Mouse (Mus musculus) hindbrain, embryonic 12.5 days (tissue): ENCODE data around the gene Tbc1d16. TPM values are rescaled to one million over a fixed set of nuclear protein-coding genes. Genes with fewer than 3 reads are reported as not detected.
A peak's percentile ranks its signal among the peaks of the same experiment; 100 is the strongest.

ENCODE experiments used
- ATAC-seq: fragments of 200-750 bp; cut with Nextera tagmentation; 2 replicates; pipeline ENCODE4 v1.8.0; 2017; ENCODE audit warnings: moderate TSS enrichment; ENCODE audit not compliant: low FRiP score
- H3K27ac ChIP-seq: fragments of 300-500 bp; sonication (generic); 2 replicates; pipeline ENCODE4 v1.5.1; 2016; ENCODE audit warnings: mild to moderate bottlenecking
- H3K27me3 ChIP-seq: fragments of 300-500 bp; sonication (generic); 2 replicates; pipeline ENCODE4 v1.6.1; 2016; ENCODE audit warnings: mild to moderate bottlenecking
- H3K36me3 ChIP-seq: fragments of 300-500 bp; sonication (generic); 2 replicates; pipeline ENCODE4 v1.6.1; 2016; ENCODE audit warnings: mild to moderate bottlenecking
- H3K4me1 ChIP-seq: fragments of 300-500 bp; sonication (generic); 2 replicates; pipeline ENCODE4 v1.6.1; 2016
- H3K4me2 ChIP-seq: fragments of 300-500 bp; sonication (generic); replicated peaks from 2 replicates; pipeline ENCODE4 v1.6.1; 2016; ENCODE audit warnings: mild to moderate bottlenecking
- H3K4me3 ChIP-seq: fragments of 300-500 bp; sonication (generic); 2 replicates; pipeline ENCODE4 v1.5.1; 2016; ENCODE audit warnings: mild to moderate bottlenecking
- H3K9ac ChIP-seq: fragments of 300-500 bp; sonication (generic); 2 replicates; pipeline ENCODE4 v1.6.1; 2016; ENCODE audit warnings: mild to moderate bottlenecking, moderate library complexity
- H3K9me3 ChIP-seq: fragments of 300-500 bp; sonication (generic); replicated peaks from 2 replicates; pipeline ENCODE4 v1.6.1; 2016; ENCODE audit warnings: mild to moderate bottlenecking
- WGBS: fragments of 180-500 bp; shearing (Covaris S2); methylation state at CpG from one replicate; pipeline ENCODE4 v1.1.7; 2016; 5-methylcytosine and 5-hydroxymethylcytosine counted together
- polyA plus RNA-seq: library from polyadenylated mRNA; unstranded; fragments of >200 nt; fragmentation: Nextera tagmentation; extraction: Ambion mirVana; gene quantifications from 2 replicates; pipeline ENCODE4 v1.2.1, GENCODE M21; 2016

Gene Tbc1d16
- polyA plus RNA-seq, 1 experiment from 2014 or later = 36.7 TPM

DNA sequence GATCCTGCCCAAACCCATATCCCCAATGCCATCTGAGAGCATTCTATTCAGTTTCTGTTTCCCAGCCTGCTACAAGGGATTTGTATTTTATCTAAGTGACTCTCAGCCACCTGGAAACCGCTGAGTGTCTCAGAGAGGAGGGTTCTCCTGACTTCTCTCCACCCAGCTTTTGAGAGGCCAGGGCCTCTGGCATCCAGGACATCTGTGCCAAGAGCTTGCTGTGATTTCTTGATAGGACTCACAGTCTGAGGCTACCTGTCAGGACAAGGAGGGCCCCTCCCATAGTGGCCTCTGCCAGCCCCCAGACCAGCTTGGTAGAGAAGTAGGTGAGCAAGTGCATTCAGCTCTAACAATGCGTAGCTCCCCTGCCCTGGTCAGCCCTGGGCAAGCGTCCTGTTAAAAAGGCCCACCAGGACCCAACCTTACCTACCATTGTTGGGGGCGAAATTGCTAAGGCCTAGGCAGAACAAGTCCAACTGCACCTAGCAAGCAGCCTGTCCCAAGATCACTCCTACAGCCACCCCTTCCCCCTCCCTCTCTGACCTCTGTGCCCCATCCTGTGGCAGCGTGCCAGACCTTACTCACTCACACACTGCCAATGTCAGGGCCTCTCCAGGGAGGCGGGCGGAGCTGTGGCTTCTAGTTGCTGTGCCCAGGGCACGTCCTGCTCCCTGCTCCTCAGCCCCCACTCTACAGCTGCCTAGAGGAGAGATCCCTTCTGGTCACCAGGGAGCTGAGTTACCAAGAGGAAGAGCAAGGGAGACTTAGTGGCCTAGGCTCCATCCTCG is 100.4 kb downstream of the Tbc1d16 start:
- no peak overlapping the region for H3K9ac ChIP-seq
- H3K27me3 ChIP-seq = peaks cover 18% of the 10 kb centered on the region
- H3K36me3 ChIP-seq = no peaks in the 10 kb centered on the region
- 0 out of 2 replicates have a peak, but pooled peaks have one; percentile 20 for ATAC-seq
- H3K4me1 ChIP-seq = peaks cover 51% of the 10 kb centered on the region
- H3K9me3 ChIP-seq = peaks cover 3% of the 10 kb centered on the region; the same call in 1 of the 2 replicates
- 59% methylated on average over 9 of the region's 9 CpGs for WGBS
- H3K4me2 ChIP-seq = no peak overlapping the region
- no peak overlapping the region for H3K27ac ChIP-seq
- H3K4me3 ChIP-seq = no peak overlapping the region

DNA sequence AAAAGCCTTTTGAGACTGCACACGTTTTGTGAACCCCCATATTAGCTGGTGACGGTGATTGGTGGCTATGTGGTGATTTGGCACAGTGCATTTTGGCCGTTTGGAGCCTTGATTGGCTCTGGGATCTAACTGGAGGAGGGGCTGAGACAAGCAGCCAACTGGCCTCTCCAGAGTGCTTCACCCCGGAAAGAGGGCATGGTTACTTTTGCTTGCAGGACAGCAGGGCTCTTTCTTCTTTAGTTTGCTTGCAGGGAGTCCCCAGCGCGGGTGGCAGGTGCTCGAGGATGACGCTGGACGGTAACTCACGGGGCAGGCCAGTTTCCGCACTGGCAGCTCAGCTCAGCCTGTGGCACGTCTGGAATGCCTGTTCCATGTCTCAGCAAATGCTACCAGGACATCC is 101.2 kb downstream of the Tbc1d16 start:
- Histone ChIP-seq H3K4me3 (no peak overlapping the region), H3K9ac (no peak overlapping the region), H3K36me3 (no peaks in the 10 kb centered on the region), H3K9me3 (peaks cover 3% of the 10 kb centered on the region; the same call in 1 of the 2 replicates), H3K27me3 (peaks cover 18% of the 10 kb centered on the region), H3K27ac (peak overlapping the region; percentile 32; the same call in 1 of the 2 replicates), H3K4me2 (no peak overlapping the region), H3K4me1 (peaks cover 51% of the 10 kb centered on the region)
- no peak for ATAC-seq
- 44% methylated on average over 12 of the region's 12 CpGs for WGBS

DNA sequence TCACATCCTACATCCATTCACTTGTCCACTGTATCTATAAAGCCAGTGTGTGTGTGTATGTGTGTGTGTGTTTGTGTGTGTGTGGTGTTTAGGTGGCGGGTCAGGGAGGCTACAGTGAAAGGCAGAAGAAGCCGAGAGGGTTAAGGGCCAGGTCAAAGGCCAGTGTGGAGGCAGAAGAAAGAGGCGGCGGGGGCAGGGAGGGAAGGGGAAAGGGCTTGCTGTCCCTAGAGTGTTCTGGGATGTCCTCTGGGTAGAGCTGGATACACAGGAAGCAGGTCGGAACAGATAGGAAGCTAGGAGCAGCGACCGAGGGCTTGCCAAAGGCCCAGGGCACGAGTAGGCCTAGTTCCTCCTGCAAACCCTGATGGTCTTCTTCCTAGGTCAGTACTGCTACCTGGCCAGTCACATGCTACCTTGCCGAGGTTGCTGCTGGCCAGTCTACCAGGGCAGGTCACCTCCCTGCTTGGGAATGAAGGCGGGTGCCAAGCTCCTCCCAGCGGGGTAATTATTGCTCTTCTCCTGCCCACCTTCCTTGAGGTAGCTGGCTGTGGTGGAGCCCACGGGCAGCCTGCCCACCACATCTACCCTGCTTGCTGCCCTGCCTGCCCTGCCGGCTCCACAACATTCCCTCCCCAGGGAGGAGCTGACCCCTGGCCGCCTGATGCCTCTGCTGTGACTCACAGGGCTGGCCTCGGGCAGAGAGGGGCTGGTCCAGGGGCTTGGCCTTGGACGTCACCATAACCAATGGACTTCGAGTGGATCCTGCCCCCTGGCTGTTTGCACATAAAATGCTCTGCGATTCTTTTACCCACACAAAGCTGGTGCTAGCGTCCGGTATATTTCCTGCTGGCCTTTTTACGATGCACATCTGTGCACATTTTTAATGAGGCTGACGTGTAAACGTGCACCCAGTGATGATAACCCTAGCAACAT is 102.1 kb downstream of the Tbc1d16 start:
- H3K4me3 ChIP-seq = no peak overlapping the region
- H3K27ac ChIP-seq = peak overlapping the region; percentile 32; the same call in 1 of the 2 replicates
- H3K4me2 ChIP-seq = no peak overlapping the region
- WGBS = 31% methylated on average over 23 of the region's 23 CpGs
- H3K36me3 ChIP-seq = no peaks in the 10 kb centered on the region
- H3K4me1 ChIP-seq = peaks cover 51% of the 10 kb centered on the region
- H3K27me3 ChIP-seq = peaks cover 18% of the 10 kb centered on the region
- no peak overlapping the region for H3K9ac ChIP-seq
- peaks cover 3% of the 10 kb centered on the region; the same call in 1 of the 2 replicates for H3K9me3 ChIP-seq
- no peak for ATAC-seq

DNA sequence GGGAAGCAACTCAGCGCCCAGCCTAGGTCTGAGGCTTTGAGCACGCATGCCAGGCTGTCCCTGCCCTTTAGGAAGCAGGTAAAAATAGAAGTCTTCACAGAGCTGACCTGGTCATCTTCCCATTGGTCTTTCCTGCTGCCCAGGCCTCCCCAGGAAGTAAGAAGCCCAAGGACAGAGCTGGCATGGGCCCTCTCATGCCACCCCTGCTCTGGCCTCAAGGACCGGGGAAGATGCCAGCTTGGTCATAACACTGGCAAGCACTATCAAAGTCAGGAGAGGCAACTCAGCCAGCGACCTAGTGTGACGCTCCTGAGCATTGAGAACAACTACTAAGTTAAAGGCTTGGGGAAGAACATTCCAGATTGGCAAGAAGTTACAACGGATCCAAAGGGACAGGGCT is 103.8 kb downstream of the Tbc1d16 start:
- ATAC-seq = no peak
- Histone ChIP-seq H3K4me3 (no peak overlapping the region), H3K27ac (no peak overlapping the region), H3K4me1 (peaks cover 44% of the 10 kb centered on the region), H3K27me3 (peaks cover 14% of the 10 kb centered on the region), H3K9ac (no peak overlapping the region), H3K36me3 (no peaks in the 10 kb centered on the region), H3K4me2 (no peak overlapping the region), H3K9me3 (no peaks in the 10 kb centered on the region)
- 93% methylated on average over 6 of the region's 6 CpGs for WGBS

DNA sequence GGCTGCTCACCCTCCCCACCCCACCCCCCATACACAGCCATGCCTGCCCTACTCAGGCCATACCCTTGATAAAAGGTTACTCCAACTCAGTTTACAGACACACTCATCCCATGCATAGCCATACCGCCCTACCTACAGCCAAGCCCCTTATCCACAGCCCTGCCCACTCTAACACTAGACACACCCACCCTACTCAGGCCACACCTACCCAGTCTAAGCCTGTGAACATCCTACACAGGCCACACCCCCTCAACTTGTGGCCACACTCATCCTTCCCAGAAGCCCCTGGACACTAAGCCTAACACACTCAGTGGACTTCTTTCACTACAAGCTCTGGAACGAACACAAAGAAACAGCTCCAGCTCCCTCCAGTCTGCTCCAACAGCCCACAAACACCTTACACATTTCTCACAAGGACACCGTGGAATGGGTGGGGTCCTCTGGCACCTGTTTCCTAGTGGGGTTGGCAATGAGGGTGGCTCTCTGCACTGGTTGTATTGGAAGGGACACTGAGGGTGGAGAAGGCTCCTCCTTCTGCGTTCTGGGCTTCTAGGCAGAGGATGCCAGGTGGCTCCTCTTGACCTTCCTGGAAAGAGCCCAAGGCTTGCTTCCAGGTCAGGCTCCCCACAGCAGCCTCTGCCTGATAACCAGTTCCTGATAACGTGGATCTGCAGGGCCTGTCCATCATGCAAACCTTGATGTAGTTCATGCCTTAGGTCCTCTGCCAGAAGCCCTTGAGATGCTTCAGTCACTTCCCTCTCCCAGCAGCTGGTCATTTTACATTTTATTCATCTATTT is 104.6 kb downstream of the Tbc1d16 start:
- WGBS = 88% methylated on average over 5 of the region's 5 CpGs
- peaks cover 43% of the 10 kb centered on the region for H3K4me1 ChIP-seq

DNA sequence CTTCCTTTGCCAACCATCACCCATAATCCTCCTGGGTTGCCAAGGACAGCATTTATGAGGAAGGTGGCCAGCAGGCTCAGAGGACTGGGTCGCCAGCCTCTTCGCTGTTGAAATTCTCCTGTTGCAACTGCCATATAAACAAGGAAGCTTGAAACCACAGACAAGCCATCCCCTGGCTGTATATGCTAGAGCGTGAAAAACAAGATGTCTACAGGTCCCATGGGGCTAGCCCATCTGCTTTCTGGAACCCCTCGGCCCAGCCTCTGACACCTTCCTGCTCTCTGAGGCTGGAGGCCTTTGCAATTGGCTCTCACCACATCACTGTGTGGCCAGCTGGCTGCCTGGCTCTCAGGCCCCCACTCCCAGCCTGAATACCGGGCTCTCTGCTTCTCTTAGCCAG is 105.9 kb downstream of the Tbc1d16 start:
- Histone ChIP-seq H3K9me3 (no peaks in the 10 kb centered on the region), H3K27ac (no peak overlapping the region), H3K9ac (no peak overlapping the region), H3K4me3 (no peak overlapping the region), H3K36me3 (no peaks in the 10 kb centered on the region), H3K4me1 (peaks cover 38% of the 10 kb centered on the region), H3K27me3 (peaks cover 5% of the 10 kb centered on the region), H3K4me2 (no peak overlapping the region)
- no peak for ATAC-seq
- 77% methylated on average over 5 of the region's 5 CpGs for WGBS

More for the DNA sequence above, 104.6 kb downstream of the Tbc1d16 start:
- Histone ChIP-seq H3K27me3 (peaks cover 9% of the 10 kb centered on the region), H3K27ac (no peak overlapping the region), H3K4me2 (no peak overlapping the region), H3K4me3 (no peak overlapping the region), H3K36me3 (no peaks in the 10 kb centered on the region), H3K9ac (no peak overlapping the region), H3K9me3 (no peaks in the 10 kb centered on the region)
- no peak for ATAC-seq

DNA sequence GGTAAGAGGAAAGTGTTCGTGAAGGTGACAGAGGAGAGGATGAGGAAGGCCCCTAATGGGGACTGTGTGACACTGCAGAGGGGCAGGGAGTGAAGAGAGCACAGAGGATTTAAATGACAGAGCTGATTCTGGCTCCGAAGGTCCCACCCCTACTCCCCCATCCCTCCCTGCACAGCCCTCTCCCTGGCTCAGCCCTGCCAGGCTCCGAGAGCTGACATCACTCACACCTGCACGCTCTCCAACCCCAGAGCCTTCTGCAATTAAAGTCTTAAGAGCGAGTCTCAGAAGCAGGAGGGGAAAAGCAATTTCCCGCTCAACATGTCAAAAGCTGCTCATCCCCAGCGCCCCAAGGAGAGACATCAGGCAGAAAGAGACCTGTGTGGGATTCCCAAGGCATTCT is 109.4 kb downstream of the Tbc1d16 start:
- H3K4me2 ChIP-seq = no peak overlapping the region
- no peak overlapping the region for H3K27ac ChIP-seq
- no peak for ATAC-seq
- H3K27me3 ChIP-seq = peaks cover 8% of the 10 kb centered on the region
- WGBS = 18% methylated on average over 7 of the region's 7 CpGs
- no peaks in the 10 kb centered on the region for H3K36me3 ChIP-seq
- no peak overlapping the region; the same call in 1 of the 2 replicates for H3K9ac ChIP-seq
- H3K4me3 ChIP-seq = no peak overlapping the region
- no peaks in the 10 kb centered on the region for H3K9me3 ChIP-seq
- H3K4me1 ChIP-seq = peaks cover 21% of the 10 kb centered on the region

DNA sequence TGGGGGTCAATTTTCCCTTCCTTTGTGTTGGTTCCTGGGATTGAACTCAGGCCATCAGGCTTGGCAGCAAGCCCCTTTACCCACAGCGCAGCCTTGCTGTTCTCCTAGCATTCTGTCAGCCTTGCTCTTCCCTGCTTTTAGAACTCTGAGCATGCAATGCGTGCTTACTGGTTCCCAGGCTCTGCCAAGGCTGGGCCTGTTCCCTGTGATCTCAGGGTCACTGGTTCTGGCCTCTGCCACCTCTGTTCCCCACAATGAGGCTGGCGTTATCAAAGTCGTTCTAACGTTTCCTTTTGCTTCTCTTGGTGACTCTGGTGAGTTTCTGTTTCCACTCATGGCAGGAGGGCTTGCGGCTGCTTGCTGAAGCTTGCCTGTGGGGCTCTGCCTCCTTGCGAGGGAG is 110.4 kb downstream of the Tbc1d16 start:
- WGBS = 42% methylated on average over 7 of the region's 7 CpGs
- no peak for ATAC-seq

DNA sequence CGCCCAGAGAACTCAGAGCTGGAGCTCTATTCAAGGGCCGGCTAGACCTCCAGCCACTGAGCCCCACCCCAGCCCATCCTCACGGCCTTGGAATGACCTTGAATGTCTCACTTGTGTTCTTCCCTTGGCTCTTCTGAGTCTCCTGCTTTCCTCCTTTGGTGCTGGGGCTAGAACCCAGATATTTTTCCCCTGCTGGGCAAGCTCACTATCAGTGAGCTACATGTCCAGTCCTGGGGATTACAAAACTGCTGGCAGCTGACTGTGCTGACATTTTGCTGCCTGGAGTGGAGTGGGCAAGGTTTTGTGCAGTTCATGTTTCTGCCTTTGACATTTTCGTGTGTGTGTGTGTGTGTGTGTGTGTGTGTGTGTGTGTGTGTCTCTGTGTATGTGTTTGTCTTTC is 111.3 kb downstream of the Tbc1d16 start:
- H3K36me3 ChIP-seq = no peaks in the 10 kb centered on the region
- H3K4me1 ChIP-seq = peaks cover 21% of the 10 kb centered on the region
- 0 out of 2 replicates have a peak overlapping the region, but pooled peaks have one; percentile 28 for H3K9ac ChIP-seq
- H3K4me2 ChIP-seq = no peak overlapping the region
- 76% methylated on average over 4 of the region's 4 CpGs for WGBS
- peaks cover 8% of the 10 kb centered on the region for H3K27me3 ChIP-seq
- H3K9me3 ChIP-seq = no peaks in the 10 kb centered on the region
- no peak for ATAC-seq
- H3K27ac ChIP-seq = no peak overlapping the region
- H3K4me3 ChIP-seq = no peak overlapping the region

More for the DNA sequence above, 110.4 kb downstream of the Tbc1d16 start:
- H3K9me3 ChIP-seq = no peaks in the 10 kb centered on the region
- H3K4me1 ChIP-seq = peaks cover 21% of the 10 kb centered on the region
- H3K27ac ChIP-seq = 0 out of 2 replicates have a peak overlapping the region, but pooled peaks have one; percentile 30
- no peak overlapping the region for H3K4me3 ChIP-seq
- peaks cover 8% of the 10 kb centered on the region for H3K27me3 ChIP-seq
- no peak overlapping the region for H3K4me2 ChIP-seq
- no peak overlapping the region for H3K9ac ChIP-seq
- no peaks in the 10 kb centered on the region for H3K36me3 ChIP-seq

DNA sequence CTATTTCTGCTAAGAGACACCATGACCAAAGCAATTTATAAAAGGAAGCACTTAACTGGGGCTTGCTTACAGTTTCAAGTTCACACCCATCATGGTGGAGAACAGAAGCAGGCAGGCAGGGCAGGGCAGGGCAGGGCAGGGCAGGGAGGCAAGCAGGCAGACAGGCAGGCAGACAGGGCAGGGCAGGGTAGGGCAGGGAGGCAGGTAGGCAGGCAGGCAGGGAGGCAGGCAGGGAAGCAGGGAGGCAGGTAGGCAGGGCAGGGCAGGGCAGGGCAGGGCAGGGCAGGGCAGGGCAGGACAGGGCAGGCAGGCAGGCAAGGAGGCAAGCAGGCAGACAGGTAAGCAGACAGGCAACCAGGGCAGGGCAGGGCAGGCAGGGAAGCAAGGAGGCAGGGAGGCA is 115.6 kb downstream of the Tbc1d16 start:
- Histone ChIP-seq H3K4me2 (no peak overlapping the region), H3K9ac (no peak overlapping the region), H3K27ac (no peak overlapping the region), H3K9me3 (no peaks in the 10 kb centered on the region), H3K27me3 (peaks cover 11% of the 10 kb centered on the region), H3K4me3 (no peak overlapping the region), H3K36me3 (no peaks in the 10 kb centered on the region), H3K4me1 (peaks cover 5% of the 10 kb centered on the region)
- ATAC-seq = no peak

DNA sequence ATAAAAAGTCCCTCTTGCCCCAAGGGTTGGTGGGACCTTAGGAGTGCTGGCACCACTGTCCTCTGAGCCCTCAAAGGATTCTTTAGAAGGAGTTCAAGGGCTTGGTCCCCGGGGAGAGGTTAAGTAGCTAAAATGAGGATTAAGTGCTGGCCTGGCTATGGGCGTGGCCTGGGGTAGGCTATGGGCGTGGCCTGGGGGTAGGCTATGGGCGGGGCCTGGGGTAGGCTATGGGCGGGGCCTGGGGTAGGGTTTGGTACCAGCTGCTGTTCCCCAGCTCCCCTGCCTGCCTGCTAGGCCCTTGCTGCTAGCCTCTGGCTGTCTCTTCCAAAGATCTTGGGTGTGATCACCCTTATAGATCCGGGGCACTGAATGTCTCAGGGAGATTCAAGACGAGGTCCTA is 117.0 kb downstream of the Tbc1d16 start:
- WGBS = 28% methylated on average over 7 of the region's 7 CpGs
- ATAC-seq = no peak

More for the DNA sequence above, 117.0 kb downstream of the Tbc1d16 start:
- Histone ChIP-seq H3K9me3 (no peaks in the 10 kb centered on the region), H3K4me1 (peaks cover 10% of the 10 kb centered on the region), H3K4me3 (no peak overlapping the region), H3K9ac (no peak overlapping the region), H3K36me3 (no peaks in the 10 kb centered on the region), H3K27ac (no peak overlapping the region), H3K4me2 (no peak overlapping the region), H3K27me3 (peaks cover 9% of the 10 kb centered on the region)
